9 mouse cellular contexts compared by ENCODE assay signal in genomic region chr12:87334886-87335285, GRCm38 (mm10). TPM values are rescaled to one million over a fixed set of nuclear protein-coding genes. Genes with fewer than 3 reads are reported as not detected.
DNase-seq lines count a peak whose midpoint lies in the region; ATAC-seq and TF ChIP-seq lines count a peak whose summit lies in the region.
"Had no signal": no experiment of that assay in that cellular context is flagged by ENCODE, and none has a peak within 500 bp of the region (broad histone marks: within the 10 kb centered on the region; RNA-seq: fewer than 3 reads in every experiment).

No protein-coding gene starts in this region.

- H3K27ac ChIP-seq in intestine, postnatal 0 days (ENCODE audit: low read depth, low read length): no peak overlapping the region
- H3K27ac ChIP-seq in intestine, embryonic 16.5 days (ENCODE audit: low read length): no peak overlapping the region

- H3K4me1 ChIP-seq in intestine, postnatal 0 days (replicated peaks; ENCODE audit: control insufficient read depth, insufficient read depth, low read length): no peaks in the 10 kb centered on the region
- no peaks in the 10 kb centered on the region for H3K4me1 ChIP-seq in intestine, embryonic 16.5 days (ENCODE audit: control insufficient read depth, insufficient read depth, low read length)

- H3K4me3 ChIP-seq in intestine, postnatal 0 days (ENCODE audit: low read depth, low read length): no peak overlapping the region
- H3K4me3 ChIP-seq in intestine, embryonic 16.5 days (ENCODE audit: low read length): no peak overlapping the region

- H3K4me2 ChIP-seq in intestine, postnatal 0 days (replicated peaks; ENCODE audit: low read depth): no peak overlapping the region
- H3K4me2 ChIP-seq in intestine, embryonic 16.5 days (ENCODE audit: low read depth, low read length): no peak overlapping the region
- H3K4me2 ChIP-seq: midbrain, embryonic 11.5 days had no signal

- peak; percentile 9 for DNase-seq in ovary, postnatal 14 days (ENCODE audit: low spot score)
- no peak for DNase-seq in ovary, adult 18-20 months (ENCODE audit: low spot score)
- peak; percentile 34 for DNase-seq in c-Kit-positive CD71-negative TER-119-negative erythroid progenitor cells, embryonic 14.5 days (ENCODE audit: low read depth)
- peak; percentile 61 for DNase-seq in splenic B cell, adult 2 months (ENCODE audit: low read depth, low spot score)
- no peak for DNase-seq in spleen, postnatal 36 days (ENCODE audit: low spot score in 2 of 2)
- DNase-seq in right cerebral cortex, adult 18-20 months: no peak

- no peak for ATAC-seq in intestine, postnatal 0 days
- ATAC-seq in intestine, embryonic 16.5 days: no peak

- peak; percentile 70 for TF ChIP-seq CTCF in intestine, postnatal 0 days (IDR thresholded peaks at IDR 0.05; ENCODE audit: low read depth)

- no peaks in the 10 kb centered on the region for H3K27me3 ChIP-seq in intestine, postnatal 0 days (replicated peaks; ENCODE audit: control insufficient read depth, insufficient read depth, low read length)
- H3K27me3 ChIP-seq in intestine, embryonic 16.5 days (replicated peaks; ENCODE audit: control insufficient read depth, insufficient read depth, low read length): no peaks in the 10 kb centered on the region
- no peaks in the 10 kb centered on the region for H3K27me3 ChIP-seq in splenic B cell, adult 2 months (ENCODE audit: control insufficient read depth, insufficient read depth, low read length, poor library complexity, severe bottlenecking)

- 33% methylated on average over 2 of the region's 2 CpGs for WGBS in intestine, postnatal 0 days
- 39% methylated on average over 2 of the region's 2 CpGs for WGBS in intestine, embryonic 16.5 days

- peaks cover 17% of the 10 kb centered on the region for H3K36me3 ChIP-seq in intestine, postnatal 0 days (ENCODE audit: control insufficient read depth, insufficient read depth)
- peaks cover 5% of the 10 kb centered on the region; the same call in 1 of the 2 replicates for H3K36me3 ChIP-seq in intestine, embryonic 16.5 days (ENCODE audit: control insufficient read depth, insufficient read depth, low read length)
- peaks cover 3% of the 10 kb centered on the region; the same call in 1 of the 2 replicates for H3K36me3 ChIP-seq in splenic B cell, adult 2 months (ENCODE audit: control insufficient read depth, insufficient read depth, low read length, poor library complexity, severe bottlenecking)

- H3K9me3 ChIP-seq in intestine, postnatal 0 days (ENCODE audit: control insufficient read depth): no peaks in the 10 kb centered on the region
- H3K9me3 ChIP-seq in intestine, embryonic 16.5 days (ENCODE audit: control insufficient read depth, low read length): no peaks in the 10 kb centered on the region

- no peak overlapping the region for H3K9ac ChIP-seq in intestine, postnatal 0 days (ENCODE audit: low read depth, low read length)
- H3K9ac ChIP-seq in intestine, embryonic 16.5 days (ENCODE audit: low read depth, low read length): no peak overlapping the region

RNA-seq across cellular contexts. Expression of gene Ism2, which starts 35.4 kb away (rescaled TPM):
- 0.23 and 0.55 TPM in 2 replicates for polyA plus RNA-seq in intestine, postnatal 0 days (2015; fragmentation: Nextera tagmentation; extraction: Ambion mirVana)
- 0.27 and 0.49 TPM in 2 replicates for polyA plus RNA-seq in intestine, embryonic 16.5 days (2015; fragmentation: Nextera tagmentation; extraction: Ambion mirVana)

RNA-seq across cellular contexts. Expression of gene Sptlc2, which starts 53.3 kb away (rescaled TPM):
- polyA plus RNA-seq in intestine, postnatal 0 days (2015; fragmentation: Nextera tagmentation; extraction: Ambion mirVana): 186 and 199 TPM in 2 replicates
- polyA plus RNA-seq in intestine, embryonic 16.5 days (2015; fragmentation: Nextera tagmentation; extraction: Ambion mirVana): 126 and 133 TPM in 2 replicates

Comparison
In these comparisons a context has a peak if more than half of its experiments do, and no peak if none do; other contexts are left out.
1. DNase-seq: peak in ovary, postnatal 14 days (single experiment), c-Kit-positive CD71-negative TER-119-negative erythroid progenitor cells, embryonic 14.5 days (single experiment) and splenic B cell, adult 2 months (single experiment); none in ovary, adult 18-20 months (single experiment), spleen, postnatal 36 days (0 of 2) and right cerebral cortex, adult 18-20 months (single experiment).